Mouse (Mus musculus) kidney, adult 11 months (tissue): ENCODE data around the gene Gm20773.
"Not testable (repeated sequence)": the region's sequence is repeated elsewhere in the genome, so short reads cannot be mapped to it uniquely, and the experiment has no call there.

Source experiments
- DNase-seq: peaks from one replicate; pipeline ENCODE4 v3.0.0; 2022

The Gm20773 gene

DNA sequence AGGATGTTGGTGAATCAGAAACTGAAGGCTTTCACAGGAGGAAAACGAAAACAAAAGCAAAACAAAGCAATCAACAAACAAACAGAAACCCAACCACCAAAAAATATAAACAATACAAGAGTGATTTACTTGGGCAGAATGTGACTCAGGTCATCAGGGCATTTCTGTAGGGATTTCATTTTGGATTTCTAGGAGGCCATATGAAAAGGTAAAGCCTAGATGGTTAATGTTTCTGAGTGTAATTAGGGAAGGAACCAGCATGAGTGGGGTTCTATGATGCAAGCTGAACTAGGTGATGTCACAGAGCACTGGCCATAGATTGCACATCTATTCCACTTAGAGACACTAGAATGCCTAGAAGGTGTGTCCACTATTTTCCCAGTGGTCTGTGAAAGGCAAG is at the start of gene Gm20773:
Gene Gm20773 (plus strand): TSS at position 301 of the 400 bp plus-strand sequence.
- DNase-seq: not testable (repeated sequence)

DNA sequence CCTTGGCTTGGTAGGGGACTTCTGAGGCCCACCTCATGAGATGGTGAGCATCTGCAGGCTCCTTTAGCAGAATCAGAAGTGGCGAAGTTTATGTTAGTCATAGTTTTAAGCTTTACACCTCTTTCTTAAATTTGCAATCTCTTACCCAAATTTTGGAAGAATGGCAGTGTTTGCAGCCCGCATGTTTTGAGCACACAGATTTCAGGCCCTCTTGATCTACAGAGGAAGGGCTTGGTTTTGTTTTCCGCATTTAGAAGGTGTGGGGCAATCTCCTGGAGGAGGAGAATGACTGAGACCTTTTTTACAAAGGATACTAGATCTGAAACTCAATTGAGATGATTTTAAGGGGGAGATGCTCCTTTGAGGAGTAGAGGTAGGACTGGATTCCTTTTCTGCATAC is 28.3 kb upstream of the Gm20773 start, which contains the start of gene Gm21866:
Gene Gm21866 (minus strand): TSS at position 101 of the 400 bp plus-strand sequence.
- DNase-seq: not testable (repeated sequence)
